Mouse (Mus musculus): ENCODE data around the gene Nsg2. TPM values are rescaled to one million over a fixed set of nuclear protein-coding genes. Genes with fewer than 3 reads are reported as not detected.
A peak's percentile ranks its signal among the peaks of the same experiment; 100 is the strongest.

Gene Nsg2
- polyA plus RNA-seq, 1 experiment from 2014 or later: 44.9 TPM

- H3K4me2 ChIP-seq (replicated peaks; ENCODE audit: low read depth, low read length): no peak overlapping the region
- peaks cover 4% of the 10 kb centered on the region; the same call in 1 of the 2 replicates for H3K4me1 ChIP-seq (replicated peaks; ENCODE audit: control insufficient read depth, insufficient read depth, low read length)
- ATAC-seq (ENCODE audit: low FRiP score) (no peak), DNase-seq (ENCODE audit: low spot score) (no peak)
- H3K9ac ChIP-seq (ENCODE audit: low read depth, low read length): no peak overlapping the region
- H3K27me3 ChIP-seq (ENCODE audit: control insufficient read depth, insufficient read depth, low read length): no peaks in the 10 kb centered on the region
- 82% methylated on average over 1 of the region's 1 CpGs for WGBS
- no peaks in the 10 kb centered on the region for H3K36me3 ChIP-seq (ENCODE audit: control insufficient read depth, insufficient read depth, low read length)
- no peak overlapping the region for H3K4me3 ChIP-seq (ENCODE audit: low read depth, low read length)
- no peaks in the 10 kb centered on the region for H3K9me3 ChIP-seq (ENCODE audit: control insufficient read depth, low read length)
- peak overlapping the region; percentile 4; the same call in 1 of the 2 replicates for H3K27ac ChIP-seq (ENCODE audit: low read depth, low read length)
These were observed 86.3 kb downstream of the Nsg2 start for GRCm38 (mm10) chr11:32086525-32086924.

GRCm38 (mm10) chr11:32087376-32087775 lies 87.1 kb downstream of the Nsg2 start:
- DNase-seq (ENCODE audit: low spot score) (peak; percentile 76), ATAC-seq (ENCODE audit: low FRiP score) (peak; percentile 95)
- H3K4me3 ChIP-seq (ENCODE audit: low read depth, low read length): no peak overlapping the region
- H3K36me3 ChIP-seq (ENCODE audit: control insufficient read depth, insufficient read depth, low read length): no peaks in the 10 kb centered on the region
- H3K9ac ChIP-seq (ENCODE audit: low read depth, low read length): no peak overlapping the region
- no peaks in the 10 kb centered on the region for H3K9me3 ChIP-seq (ENCODE audit: control insufficient read depth, low read length)
- no peaks in the 10 kb centered on the region for H3K27me3 ChIP-seq (ENCODE audit: control insufficient read depth, insufficient read depth, low read length)
- H3K27ac ChIP-seq (ENCODE audit: low read depth, low read length): peak overlapping the region; percentile 67
- peaks cover 4% of the 10 kb centered on the region; the same call in 1 of the 2 replicates for H3K4me1 ChIP-seq (replicated peaks; ENCODE audit: control insufficient read depth, insufficient read depth, low read length)
- 14% methylated on average over 2 of the region's 2 CpGs for WGBS
- H3K4me2 ChIP-seq (replicated peaks; ENCODE audit: low read depth, low read length): no peak overlapping the region

GRCm38 (mm10) chr11:32087779-32088442 lies 87.6 kb downstream of the Nsg2 start:
- peak; percentile 51 for ATAC-seq (ENCODE audit: low FRiP score)
- peak overlapping the region; percentile 67 for H3K27ac ChIP-seq (ENCODE audit: low read depth, low read length)
- H3K36me3 ChIP-seq (ENCODE audit: control insufficient read depth, insufficient read depth, low read length): no peaks in the 10 kb centered on the region
- no peak overlapping the region for H3K4me3 ChIP-seq (ENCODE audit: low read depth, low read length)
- no peaks in the 10 kb centered on the region for H3K9me3 ChIP-seq (ENCODE audit: control insufficient read depth, low read length)
- H3K4me2 ChIP-seq (replicated peaks; ENCODE audit: low read depth, low read length): no peak overlapping the region
- peaks cover 4% of the 10 kb centered on the region; the same call in 1 of the 2 replicates for H3K4me1 ChIP-seq (replicated peaks; ENCODE audit: control insufficient read depth, insufficient read depth, low read length)
- DNase-seq (ENCODE audit: low spot score): no peak
- H3K27me3 ChIP-seq (ENCODE audit: control insufficient read depth, insufficient read depth, low read length): no peaks in the 10 kb centered on the region
- WGBS: 70% methylated on average over 9 of the region's 9 CpGs
- no peak overlapping the region for H3K9ac ChIP-seq (ENCODE audit: low read depth, low read length)

- Histone ChIP-seq H3K4me1 (replicated peaks; ENCODE audit: control insufficient read depth, insufficient read depth, low read length) (no peaks in the 10 kb centered on the region), H3K36me3 (ENCODE audit: control insufficient read depth, insufficient read depth, low read length) (no peaks in the 10 kb centered on the region), H3K9ac (ENCODE audit: low read depth, low read length) (no peak overlapping the region), H3K4me3 (ENCODE audit: low read depth, low read length) (no peak overlapping the region), H3K27me3 (ENCODE audit: control insufficient read depth, insufficient read depth, low read length) (no peaks in the 10 kb centered on the region), H3K9me3 (ENCODE audit: control insufficient read depth, low read length) (no peaks in the 10 kb centered on the region), H3K27ac (ENCODE audit: low read depth, low read length) (no peak overlapping the region), H3K4me2 (replicated peaks; ENCODE audit: low read depth, low read length) (no peak overlapping the region)
- no peak for DNase-seq (ENCODE audit: low spot score)
- 81% methylated on average over 4 of the region's 4 CpGs for WGBS
- ATAC-seq (ENCODE audit: low FRiP score): no peak
These were observed 95.5 kb downstream of the Nsg2 start for GRCm38 (mm10) chr11:32095793-32096192.

- H3K36me3 ChIP-seq (ENCODE audit: control insufficient read depth, insufficient read depth, low read length): no peaks in the 10 kb centered on the region
- no peak overlapping the region for H3K4me3 ChIP-seq (ENCODE audit: low read depth, low read length)
- H3K9me3 ChIP-seq (ENCODE audit: control insufficient read depth, low read length): no peaks in the 10 kb centered on the region
- H3K4me1 ChIP-seq (replicated peaks; ENCODE audit: control insufficient read depth, insufficient read depth, low read length): no peaks in the 10 kb centered on the region
- DNase-seq (ENCODE audit: low spot score) (no peak), ATAC-seq (ENCODE audit: low FRiP score) (no peak)
- H3K9ac ChIP-seq (ENCODE audit: low read depth, low read length): no peak overlapping the region
- 89% methylated on average over 6 of the region's 6 CpGs for WGBS
- H3K27me3 ChIP-seq (ENCODE audit: control insufficient read depth, insufficient read depth, low read length): no peaks in the 10 kb centered on the region
- no peak overlapping the region for H3K4me2 ChIP-seq (replicated peaks; ENCODE audit: low read depth, low read length)
- H3K27ac ChIP-seq (ENCODE audit: low read depth, low read length): no peak overlapping the region
These were observed 96.1 kb downstream of the Nsg2 start for GRCm38 (mm10) chr11:32096346-32096745.

- Histone ChIP-seq H3K4me1 (replicated peaks; ENCODE audit: control insufficient read depth, insufficient read depth, low read length) (peaks cover 6% of the 10 kb centered on the region), H3K9me3 (ENCODE audit: control insufficient read depth, low read length) (no peaks in the 10 kb centered on the region), H3K9ac (ENCODE audit: low read depth, low read length) (no peak overlapping the region), H3K36me3 (ENCODE audit: control insufficient read depth, insufficient read depth, low read length) (no peaks in the 10 kb centered on the region), H3K27ac (ENCODE audit: low read depth, low read length) (no peak overlapping the region), H3K4me2 (replicated peaks; ENCODE audit: low read depth, low read length) (no peak overlapping the region), H3K4me3 (ENCODE audit: low read depth, low read length) (no peak overlapping the region), H3K27me3 (ENCODE audit: control insufficient read depth, insufficient read depth, low read length) (no peaks in the 10 kb centered on the region)
- ATAC-seq (ENCODE audit: low FRiP score) (no peak), DNase-seq (ENCODE audit: low spot score) (no peak)
- WGBS: 50% methylated on average over 3 of the region's 3 CpGs
These were observed 100.9 kb downstream of the Nsg2 start for GRCm38 (mm10) chr11:32101059-32101632.

GRCm38 (mm10) chr11:32102976-32103375 lies 102.7 kb downstream of the Nsg2 start:
- Histone ChIP-seq H3K9me3 (ENCODE audit: control insufficient read depth, low read length) (no peaks in the 10 kb centered on the region), H3K27me3 (ENCODE audit: control insufficient read depth, insufficient read depth, low read length) (no peaks in the 10 kb centered on the region), H3K9ac (ENCODE audit: low read depth, low read length) (peak overlapping the region; percentile 49; the same call in 1 of the 2 replicates), H3K4me2 (replicated peaks; ENCODE audit: low read depth, low read length) (no peak overlapping the region), H3K36me3 (ENCODE audit: control insufficient read depth, insufficient read depth, low read length) (no peaks in the 10 kb centered on the region), H3K4me1 (replicated peaks; ENCODE audit: control insufficient read depth, insufficient read depth, low read length) (peaks cover 6% of the 10 kb centered on the region), H3K27ac (ENCODE audit: low read depth, low read length) (no peak overlapping the region), H3K4me3 (ENCODE audit: low read depth, low read length) (no peak overlapping the region)
- WGBS: 12% methylated on average over 12 of the region's 12 CpGs
- no peak for ATAC-seq (ENCODE audit: low FRiP score)
- DNase-seq (ENCODE audit: low spot score): peak; percentile 61

- Histone ChIP-seq H3K27me3 (ENCODE audit: control insufficient read depth, insufficient read depth, low read length) (no peaks in the 10 kb centered on the region), H3K9me3 (ENCODE audit: control insufficient read depth, low read length) (no peaks in the 10 kb centered on the region), H3K4me2 (replicated peaks; ENCODE audit: low read depth, low read length) (no peak overlapping the region), H3K36me3 (ENCODE audit: control insufficient read depth, insufficient read depth, low read length) (no peaks in the 10 kb centered on the region), H3K4me1 (replicated peaks; ENCODE audit: control insufficient read depth, insufficient read depth, low read length) (peaks cover 6% of the 10 kb centered on the region), H3K27ac (ENCODE audit: low read depth, low read length) (no peak overlapping the region), H3K9ac (ENCODE audit: low read depth, low read length) (no peak overlapping the region), H3K4me3 (ENCODE audit: low read depth, low read length) (no peak overlapping the region)
- WGBS: 61% methylated on average over 9 of the region's 9 CpGs
- DNase-seq (ENCODE audit: low spot score) (no peak), ATAC-seq (ENCODE audit: low FRiP score) (no peak)
These were observed 104.3 kb downstream of the Nsg2 start for GRCm38 (mm10) chr11:32104406-32105116.

Data from hindbrain, embryonic 11.5 days (tissue).